Mouse (Mus musculus): Measurements from ENCODE around the gene Cst6. TPM values are rescaled to one million over a fixed set of nuclear protein-coding genes. Genes with fewer than 3 reads are reported as not detected.

The Cst6 gene
- polyA plus RNA-seq, 1 experiment from 2014 or later, result not detected

Other genes starting within 250 kb of the Cst6 start
- gene Rab1b, start 242.5 kb downstream of the Cst6 start, polyA plus RNA-seq (2016; fragmentation: Nextera tagmentation; extraction: Ambion mirVana), result 218 and 226 TPM in 2 replicates
- gene Klc2, start 231.0 kb downstream of the Cst6 start, polyA plus RNA-seq (2016; fragmentation: Nextera tagmentation; extraction: Ambion mirVana), result 24.0 and 28.6 TPM in 2 replicates
- gene Pacs1, start 76.5 kb downstream of the Cst6 start, polyA plus RNA-seq (2016; fragmentation: Nextera tagmentation; extraction: Ambion mirVana), result 27.9 and 28.4 TPM in 2 replicates
- 221 and 227 TPM in 2 replicates for gene Sf3b2, start 54.1 kb downstream of the Cst6 start, polyA plus RNA-seq (2016; fragmentation: Nextera tagmentation; extraction: Ambion mirVana)
- 3.8 and 4.5 TPM in 2 replicates for gene Gal3st3, start 51.2 kb downstream of the Cst6 start, polyA plus RNA-seq (2016; fragmentation: Nextera tagmentation; extraction: Ambion mirVana)
- not detected in 2 replicates for gene Catsper1, start 13.8 kb downstream of the Cst6 start, polyA plus RNA-seq (2016; fragmentation: Nextera tagmentation; extraction: Ambion mirVana)
- gene Eif1ad, start 17.2 kb upstream of the Cst6 start, polyA plus RNA-seq (2016; fragmentation: Nextera tagmentation; extraction: Ambion mirVana), result 42.8 and 43.0 TPM in 2 replicates
- gene Banf1, start 17.6 kb upstream of the Cst6 start, polyA plus RNA-seq (2016; fragmentation: Nextera tagmentation; extraction: Ambion mirVana), result 400 and 410 TPM in 2 replicates
- gene Sart1, start 39.1 kb upstream of the Cst6 start, polyA plus RNA-seq (2016; fragmentation: Nextera tagmentation; extraction: Ambion mirVana), result 61.6 and 63.9 TPM in 2 replicates
- gene Tsga10ip, start 53.0 kb upstream of the Cst6 start, polyA plus RNA-seq (2016; fragmentation: Nextera tagmentation; extraction: Ambion mirVana), result 1.7 and 1.8 TPM in 2 replicates
- 190 and 194 TPM in 2 replicates for gene Drap1, start 75.4 kb upstream of the Cst6 start, polyA plus RNA-seq (2016; fragmentation: Nextera tagmentation; extraction: Ambion mirVana)
- 38.8 and 39.5 TPM in 2 replicates for gene AI837181, start 75.6 kb upstream of the Cst6 start, polyA plus RNA-seq (2016; fragmentation: Nextera tagmentation; extraction: Ambion mirVana)
- gene Fosl1, start 98.0 kb upstream of the Cst6 start, polyA plus RNA-seq (2016; fragmentation: Nextera tagmentation; extraction: Ambion mirVana), result not detected in 2 replicates
- 10.5 and 13.0 TPM in 2 replicates for gene Ccdc85b, start 108.3 kb upstream of the Cst6 start, polyA plus RNA-seq (2016; fragmentation: Nextera tagmentation; extraction: Ambion mirVana)
- 81.9 and 85.4 TPM in 2 replicates for gene Fibp, start 111.0 kb upstream of the Cst6 start, polyA plus RNA-seq (2016; fragmentation: Nextera tagmentation; extraction: Ambion mirVana)
- 1.3 and 1.7 TPM in 2 replicates for gene Ctsw, start 118.9 kb upstream of the Cst6 start, polyA plus RNA-seq (2016; fragmentation: Nextera tagmentation; extraction: Ambion mirVana)
- gene Efemp2, start 124.4 kb upstream of the Cst6 start, polyA plus RNA-seq (2016; fragmentation: Nextera tagmentation; extraction: Ambion mirVana), result 70.3 and 70.6 TPM in 2 replicates
- 33.2 and 37.6 TPM in 2 replicates for gene Mus81, start 138.8 kb upstream of the Cst6 start, polyA plus RNA-seq (2016; fragmentation: Nextera tagmentation; extraction: Ambion mirVana)
- 1,913 and 1,997 TPM in 2 replicates for gene Cfl1, start 140.9 kb upstream of the Cst6 start, polyA plus RNA-seq (2016; fragmentation: Nextera tagmentation; extraction: Ambion mirVana)
- 0.23 and 0.24 TPM in 2 replicates for gene 1700020D05Rik, start 154.2 kb upstream of the Cst6 start, polyA plus RNA-seq (2016; fragmentation: Nextera tagmentation; extraction: Ambion mirVana)
- gene Snx32, start 161.0 kb upstream of the Cst6 start, polyA plus RNA-seq (2016; fragmentation: Nextera tagmentation; extraction: Ambion mirVana), result 16.3 and 16.9 TPM in 2 replicates
- gene Ovol1, start 211.1 kb upstream of the Cst6 start, polyA plus RNA-seq (2016; fragmentation: Nextera tagmentation; extraction: Ambion mirVana), result not detected in 2 replicates
- gene Ap5b1, start 218.5 kb upstream of the Cst6 start, polyA plus RNA-seq (2016; fragmentation: Nextera tagmentation; extraction: Ambion mirVana), result 2.2 and 2.5 TPM in 2 replicates

Measured in heart, embryonic 12.5 days (tissue).